Mouse (Mus musculus) C2C12 (cell line): ENCODE data around the gene Gm30302. TPM values are rescaled to one million over a fixed set of nuclear protein-coding genes. Genes with fewer than 3 reads are reported as not detected.

ENCODE experiments used
- H3K27me3 ChIP-seq: one replicate; pipeline ENCODE4 v1.6.1; 2011; ENCODE audit not compliant: control insufficient read depth, insufficient read depth, insufficient read length
- H3K36me3 ChIP-seq: one replicate; pipeline ENCODE4 v1.6.1; 2011; ENCODE audit not compliant: control insufficient read depth, insufficient read depth
- H3K4me3 ChIP-seq: one replicate; pipeline ENCODE4 v1.5.1; 2011; ENCODE audit warnings: mild to moderate bottlenecking, control low read depth; ENCODE audit not compliant: poor library complexity, insufficient read depth, severe bottlenecking
- H3K79me2 ChIP-seq: one replicate; pipeline ENCODE4 v1.6.1; 2011; ENCODE audit not compliant: control insufficient read depth, insufficient read depth
- H3K79me3 ChIP-seq: one replicate; pipeline ENCODE4 v1.6.1; 2011; ENCODE audit warnings: low read depth, control low read depth
- H3ac ChIP-seq: one replicate; pipeline ENCODE3; 2011; ENCODE audit warnings: low read depth; ENCODE audit not compliant: control insufficient read depth, insufficient read length
- CEBPB ChIP-seq: IDR thresholded peaks from one replicate; pipeline ENCODE4 v1.6.1; 2011; ENCODE audit warnings: low read depth, mild to moderate bottlenecking, control low read depth, moderate library complexity
- CTCF ChIP-seq: IDR thresholded peaks from one replicate; pipeline ENCODE4 v1.5.1; 2011; ENCODE audit not compliant: control insufficient read depth, insufficient read depth, insufficient read length
- FOSL1 ChIP-seq: IDR thresholded peaks from one replicate; pipeline ENCODE4 v1.8.0; 2011; ENCODE audit warnings: mild to moderate bottlenecking, low read length; ENCODE audit not compliant: poor library complexity, insufficient read depth, severe bottlenecking
- MAX ChIP-seq: IDR thresholded peaks from one replicate; pipeline ENCODE4 v1.6.1; 2011; ENCODE audit warnings: mild to moderate bottlenecking, control low read depth
- MYOD1 ChIP-seq: IDR thresholded peaks from one replicate; pipeline ENCODE4 v1.6.1; 2011; ENCODE audit warnings: low read depth; ENCODE audit not compliant: control insufficient read depth, insufficient read length
- MYOG ChIP-seq: IDR thresholded peaks from one replicate; pipeline ENCODE4 v1.6.1; 2011; ENCODE audit not compliant: control insufficient read depth, insufficient read length; ENCODE audit errors: extremely low read depth
- USF1 ChIP-seq: IDR thresholded peaks from one replicate; pipeline ENCODE4 v1.6.1; 2011; ENCODE audit warnings: low read depth, mild to moderate bottlenecking, control low read depth, moderate library complexity
- polyA plus RNA-seq: library from polyadenylated mRNA; unstranded; fragments of >200 nt; fragmentation: generic; extraction: Trizol; gene quantifications from one replicate; pipeline ENCODE4 v1.2.1, GENCODE M21; 2012; ENCODE audit warnings: missing spikeins

The Gm30302 gene
- polyA plus RNA-seq, 1 experiment = not detected

DNA sequence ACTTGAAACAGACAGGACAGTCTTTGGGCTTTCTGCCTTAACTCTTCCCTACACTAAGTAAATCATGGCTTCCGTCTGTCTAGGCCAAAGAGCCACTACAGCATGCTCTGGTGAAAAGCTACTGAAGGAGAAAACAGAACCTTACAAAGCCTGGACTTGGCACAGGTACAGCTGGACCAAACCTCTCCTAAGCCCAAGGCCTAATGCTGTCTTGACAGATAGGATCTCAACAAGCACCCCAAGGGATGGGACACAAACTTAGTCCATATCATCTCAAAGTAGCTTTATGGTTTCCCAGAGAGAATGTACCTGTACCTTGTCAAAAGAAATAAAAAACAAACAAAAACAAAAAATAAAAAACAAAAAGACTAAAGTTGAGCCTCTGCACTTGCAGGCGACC, 62.4 kb downstream of the Gm30302 start:
- H3K27me3 ChIP-seq = no peaks in the 10 kb centered on the region
- no peak overlapping the region for H3ac ChIP-seq
- no peaks in the 10 kb centered on the region for H3K79me3 ChIP-seq
- TF ChIP-seq FOSL1 = no peak
- TF ChIP-seq CEBPB = no peak
- TF ChIP-seq USF1 = no peak
- no peak for TF ChIP-seq MAX
- TF ChIP-seq MYOD1 = no peak
- TF ChIP-seq CTCF = no peak
- no peak for TF ChIP-seq MYOG
- H3K4me3 ChIP-seq = no peak overlapping the region
- H3K36me3 ChIP-seq = peaks cover 52% of the 10 kb centered on the region
- H3K79me2 ChIP-seq = no peaks in the 10 kb centered on the region

Other genes with a start within 250 kb of the Gm30302 start
- 0.32 TPM for gene Omd, start 216.5 kb downstream of the Gm30302 start, polyA plus RNA-seq
- 4.6 TPM for gene Ogn, start 191.0 kb downstream of the Gm30302 start, polyA plus RNA-seq
- gene Cenpp, start 146.2 kb downstream of the Gm30302 start, polyA plus RNA-seq = 11.2 TPM
- gene Nol8, start 145.9 kb downstream of the Gm30302 start, polyA plus RNA-seq = 3.5 TPM
- gene Iars, start 116.9 kb downstream of the Gm30302 start, polyA plus RNA-seq = 58.7 TPM